Mouse (Mus musculus) embryonic facial prominence, embryonic 14.5 days (tissue): Measurements from ENCODE around the gene Rheb. TPM values are rescaled to one million over a fixed set of nuclear protein-coding genes. Genes with fewer than 3 reads are reported as not detected.

Source experiments
- ATAC-seq: fragments of 200-750 bp; cut with Nextera tagmentation; 2 replicates; pipeline ENCODE4 v1.8.0; 2017; ENCODE audit warnings: low read depth, moderate number of reproducible peaks, moderate TSS enrichment
- DNase-seq: peaks from one replicate; pipeline ENCODE4 v3.0.0-alpha.2; 2015; ENCODE audit warnings: low spot score
- H3K27ac ChIP-seq: fragments of 300-500 bp; sonication (generic); replicated peaks from 2 replicates; pipeline ENCODE4 v1.5.1; 2014; ENCODE audit warnings: low read depth, mild to moderate bottlenecking, low read length, moderate library complexity
- H3K27me3 ChIP-seq: fragments of 300-500 bp; sonication (generic); replicated peaks from 2 replicates; pipeline ENCODE4 v1.6.1; 2014; ENCODE audit warnings: low read length; ENCODE audit not compliant: control insufficient read depth, insufficient read depth
- H3K36me3 ChIP-seq: fragments of 300-500 bp; sonication (generic); 2 replicates; pipeline ENCODE4 v1.6.1; 2014; ENCODE audit warnings: low read length, mixed read lengths; ENCODE audit not compliant: control insufficient read depth, insufficient read depth
- H3K4me1 ChIP-seq: fragments of 300-500 bp; sonication (generic); 2 replicates; pipeline ENCODE4 v1.6.1; 2014; ENCODE audit warnings: antibody characterized with exemption, low read length; ENCODE audit not compliant: control insufficient read depth, insufficient read depth
- H3K4me2 ChIP-seq: fragments of 300-500 bp; sonication (generic); 2 replicates; pipeline ENCODE4 v1.6.1; 2014; ENCODE audit warnings: low read depth, mild to moderate bottlenecking, low read length, moderate library complexity, mixed read lengths
- H3K4me3 ChIP-seq: fragments of 300-500 bp; sonication (generic); 2 replicates; pipeline ENCODE4 v1.5.1; 2014; ENCODE audit warnings: low read depth, mild to moderate bottlenecking, low read length
- H3K9ac ChIP-seq: fragments of 300-500 bp; sonication (generic); 2 replicates; pipeline ENCODE4 v1.6.1; 2014; ENCODE audit warnings: low read depth, mild to moderate bottlenecking, low read length, moderate library complexity, mixed read lengths
- H3K9me3 ChIP-seq: fragments of 300-500 bp; sonication (generic); 2 replicates; pipeline ENCODE4 v1.6.1; 2016; ENCODE audit warnings: low read length; ENCODE audit not compliant: control insufficient read depth
- WGBS: fragments of 180-500 bp; shearing (Covaris S2); extraction: QIAGEN DNeasy Blood & Tissue Kit; methylation state at CpG from one replicate; pipeline ENCODE4 v1.1.7; 2014; 5-methylcytosine and 5-hydroxymethylcytosine counted together
- polyA plus RNA-seq: library from polyadenylated mRNA; unstranded; fragments of >200 nt; fragmentation: Nextera tagmentation; extraction: Ambion mirVana; gene quantifications from 2 replicates; pipeline ENCODE4 v1.2.1, GENCODE M21; 2014

Gene Rheb
- polyA plus RNA-seq, 1 experiment from 2014 or later, result 198 TPM

DNA sequence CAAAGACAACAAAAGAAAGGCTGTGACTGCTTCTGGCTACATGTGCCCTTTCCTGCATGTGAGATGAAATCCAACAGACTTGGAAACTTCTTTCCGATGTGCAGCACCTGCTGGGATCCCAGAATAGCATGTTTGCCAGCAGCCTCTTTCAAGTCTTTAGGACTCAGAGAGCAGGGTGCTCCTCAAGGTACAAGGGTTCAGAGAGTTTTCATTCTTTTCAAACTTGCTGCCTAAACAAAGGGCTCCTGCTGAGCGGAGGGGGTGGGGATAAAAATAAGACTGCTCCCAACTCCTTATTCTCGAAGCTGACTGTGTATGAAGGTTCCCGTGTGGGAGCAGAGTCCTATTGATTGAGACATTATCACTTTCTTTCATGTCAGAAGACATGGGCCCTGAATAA, 25.2 kb downstream of the Rheb start:
- Histone ChIP-seq H3K4me2 (no peak overlapping the region), H3K36me3 (peaks cover 53% of the 10 kb centered on the region), H3K9ac (no peak overlapping the region), H3K4me1 (no peaks in the 10 kb centered on the region), H3K9me3 (no peaks in the 10 kb centered on the region), H3K27me3 (no peaks in the 10 kb centered on the region), H3K27ac (no peak overlapping the region), H3K4me3 (no peak overlapping the region)
- no peak for ATAC-seq
- no peak for DNase-seq
- 79% methylated on average over 4 of the region's 4 CpGs for WGBS

DNA sequence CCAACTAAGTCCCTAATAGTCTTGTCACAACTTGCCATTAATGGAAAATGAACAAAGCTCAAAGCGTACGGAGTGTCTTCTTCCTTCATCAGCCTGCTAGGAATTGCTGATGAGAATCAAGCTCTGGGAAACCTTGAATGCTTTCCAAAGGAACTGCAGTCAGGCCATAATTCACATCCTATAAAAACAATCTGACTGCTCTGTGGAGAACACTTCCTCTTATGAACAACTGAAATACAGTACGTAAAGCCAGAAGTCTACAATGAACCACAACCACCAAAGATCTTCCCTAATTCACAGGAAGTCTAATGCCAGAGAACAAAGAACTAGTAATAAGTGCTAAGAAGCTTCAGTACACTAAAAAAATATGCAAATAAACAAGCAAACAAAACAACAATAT, 28.5 kb downstream of the Rheb start:
- H3K4me1 ChIP-seq, result no peaks in the 10 kb centered on the region
- no peak overlapping the region for H3K9ac ChIP-seq
- DNase-seq, result no peak
- no peaks in the 10 kb centered on the region for H3K9me3 ChIP-seq
- ATAC-seq, result no peak
- peaks cover 74% of the 10 kb centered on the region for H3K36me3 ChIP-seq
- no peak overlapping the region for H3K27ac ChIP-seq
- H3K27me3 ChIP-seq, result no peaks in the 10 kb centered on the region
- 91% methylated on average over 3 of the region's 3 CpGs for WGBS
- H3K4me3 ChIP-seq, result no peak overlapping the region
- no peak overlapping the region for H3K4me2 ChIP-seq

DNA sequence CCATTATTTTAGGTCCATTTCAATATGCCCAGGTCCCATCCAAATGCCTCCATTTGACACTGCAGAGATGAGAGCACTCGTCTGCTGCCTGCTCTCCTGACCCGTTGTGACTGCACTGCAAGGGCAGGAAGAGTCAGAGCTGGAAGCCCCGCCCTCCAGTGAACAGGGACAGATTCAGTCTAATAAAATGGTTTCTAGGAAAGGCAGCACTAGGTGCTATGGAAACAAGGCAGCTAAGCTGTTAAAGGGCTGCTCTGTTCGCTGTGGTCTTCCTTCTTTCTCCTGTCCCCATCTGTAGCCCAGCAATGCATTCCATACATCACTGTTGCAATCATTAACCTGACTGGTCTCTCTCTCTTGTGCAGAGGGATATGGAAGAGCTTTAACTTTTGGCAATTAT, 29.4 kb downstream of the Rheb start:
- no peak overlapping the region for H3K27ac ChIP-seq
- no peaks in the 10 kb centered on the region for H3K9me3 ChIP-seq
- no peak overlapping the region for H3K4me2 ChIP-seq
- H3K4me1 ChIP-seq, result no peaks in the 10 kb centered on the region
- peaks cover 82% of the 10 kb centered on the region for H3K36me3 ChIP-seq
- H3K27me3 ChIP-seq, result no peaks in the 10 kb centered on the region
- no peak overlapping the region for H3K9ac ChIP-seq
- ATAC-seq (no peak), DNase-seq (no peak)
- 69% methylated on average over 4 of the region's 4 CpGs for WGBS
- H3K4me3 ChIP-seq, result no peak overlapping the region

DNA sequence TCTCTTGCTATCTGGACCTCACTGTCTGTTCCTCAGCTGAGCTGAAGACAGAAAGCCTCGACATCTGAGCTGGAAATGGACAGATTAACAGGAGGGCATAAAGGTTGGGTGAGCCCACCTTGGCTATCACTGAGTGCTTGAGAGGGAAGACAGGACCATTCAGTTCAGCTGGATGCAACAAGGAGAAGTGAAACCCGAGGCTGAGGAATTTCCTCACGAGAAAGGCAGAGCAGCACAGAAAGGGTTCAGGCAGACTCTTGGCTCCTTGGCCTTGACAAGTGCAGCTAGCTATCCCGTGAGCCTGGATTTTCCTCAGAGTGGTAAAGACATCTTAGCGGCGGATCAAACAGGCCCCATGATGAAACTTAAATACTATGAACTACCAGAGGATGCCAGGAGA, 37.2 kb downstream of the Rheb start:
- DNase-seq, result no peak
- no peaks in the 10 kb centered on the region for H3K27me3 ChIP-seq
- H3K4me1 ChIP-seq, result no peaks in the 10 kb centered on the region
- no peaks in the 10 kb centered on the region for H3K9me3 ChIP-seq
- WGBS, result 70% methylated on average over 6 of the region's 6 CpGs
- H3K36me3 ChIP-seq, result peaks cover 79% of the 10 kb centered on the region
- H3K27ac ChIP-seq, result no peak overlapping the region
- no peak; the same call in 1 of the 2 replicates for ATAC-seq
- H3K4me2 ChIP-seq, result no peak overlapping the region
- no peak overlapping the region for H3K9ac ChIP-seq
- no peak overlapping the region for H3K4me3 ChIP-seq

DNA sequence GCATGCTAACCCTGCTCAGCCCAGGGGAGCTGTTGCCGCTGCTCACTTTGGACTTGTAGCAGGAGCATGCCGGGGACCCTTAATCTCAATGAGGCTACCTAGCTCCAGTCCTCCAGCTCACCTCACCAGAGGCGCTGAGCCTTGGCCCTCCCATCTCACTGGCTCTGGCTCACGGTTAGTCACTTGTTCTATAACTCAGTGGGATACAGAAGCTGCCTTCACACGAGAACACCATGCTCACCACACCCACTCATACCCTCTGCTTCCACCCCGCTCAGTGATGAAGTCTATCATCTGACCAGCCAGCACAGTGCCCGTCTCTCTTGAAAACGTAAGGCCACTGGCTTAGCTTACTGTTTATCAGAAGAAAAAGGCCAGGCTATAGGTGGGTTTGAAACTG, 37.8 kb downstream of the Rheb start:
- no peaks in the 10 kb centered on the region for H3K9me3 ChIP-seq
- no peaks in the 10 kb centered on the region for H3K4me1 ChIP-seq
- DNase-seq (no peak), ATAC-seq (no peak)
- WGBS, result 89% methylated on average over 8 of the region's 8 CpGs
- H3K36me3 ChIP-seq, result peaks cover 79% of the 10 kb centered on the region
- no peak overlapping the region for H3K27ac ChIP-seq
- no peak overlapping the region for H3K4me3 ChIP-seq
- H3K27me3 ChIP-seq, result no peaks in the 10 kb centered on the region
- H3K9ac ChIP-seq, result no peak overlapping the region
- H3K4me2 ChIP-seq, result no peak overlapping the region

DNA sequence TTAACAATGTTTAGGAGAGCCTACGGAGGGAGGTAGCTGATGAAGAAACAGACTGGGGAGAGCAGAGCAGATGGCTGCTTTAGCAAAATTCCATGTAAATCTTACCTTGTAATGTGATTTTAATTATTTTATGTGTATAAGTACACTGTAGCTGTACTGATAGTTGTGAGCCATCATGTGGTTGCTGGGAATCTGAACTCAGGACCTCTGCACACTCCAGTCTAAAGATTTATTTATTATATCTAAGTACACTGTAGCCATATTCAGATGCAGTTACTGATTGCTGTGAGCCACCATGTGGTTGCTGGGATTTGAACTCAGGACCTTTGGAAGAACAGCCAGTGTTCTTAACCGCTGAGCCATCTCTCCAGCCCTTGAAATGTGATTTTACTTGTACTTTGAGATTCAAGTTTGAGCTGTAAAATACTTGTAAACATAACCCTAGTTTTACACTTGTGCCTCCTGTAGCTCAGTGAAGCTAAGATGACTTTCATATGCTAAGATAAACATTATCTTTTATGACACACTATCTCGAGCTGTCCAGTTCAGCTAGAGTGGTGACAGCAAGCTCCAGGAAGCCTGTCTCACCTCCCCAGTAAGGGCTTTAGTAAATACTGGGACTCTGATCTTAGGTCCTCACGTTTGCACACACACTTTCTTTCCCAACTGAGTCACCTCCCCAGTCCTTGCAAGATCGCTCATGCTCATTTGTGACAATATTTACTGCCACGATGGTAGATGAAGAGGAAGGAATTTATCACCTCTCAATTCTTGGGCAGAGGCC, 40.4 kb downstream of the Rheb start:
- Histone ChIP-seq H3K9me3 (no peaks in the 10 kb centered on the region), H3K4me1 (no peaks in the 10 kb centered on the region), H3K27me3 (no peaks in the 10 kb centered on the region), H3K4me2 (no peak overlapping the region), H3K9ac (no peak overlapping the region), H3K36me3 (peaks cover 56% of the 10 kb centered on the region), H3K4me3 (no peak overlapping the region), H3K27ac (0 out of 2 replicates have a peak overlapping the region, but pooled peaks have one; percentile 6)
- ATAC-seq (no peak), DNase-seq (no peak)
- 68% methylated on average over 6 of the region's 6 CpGs for WGBS

DNA sequence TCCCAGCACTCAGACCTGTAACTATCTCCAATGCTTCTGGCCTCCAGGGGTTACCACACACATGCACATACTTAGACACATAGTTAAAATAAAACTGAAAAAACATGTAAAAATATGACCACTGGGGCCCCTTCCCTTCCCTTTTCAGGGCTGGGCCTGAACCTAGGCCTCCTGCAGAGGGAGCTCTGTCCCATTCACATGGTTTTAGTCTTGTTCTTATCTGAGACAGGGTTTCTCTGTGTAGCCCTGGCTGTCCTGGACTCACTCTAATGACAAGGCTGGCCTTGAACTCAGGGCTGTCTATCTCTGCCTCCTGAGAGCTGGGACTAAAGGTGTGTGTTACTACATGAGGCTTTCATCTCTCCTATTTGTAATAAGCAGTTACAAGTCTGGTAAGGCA, 42.0 kb downstream of the Rheb start:
- Histone ChIP-seq H3K4me3 (no peak overlapping the region), H3K27me3 (no peaks in the 10 kb centered on the region), H3K9me3 (no peaks in the 10 kb centered on the region), H3K9ac (no peak overlapping the region), H3K27ac (no peak overlapping the region), H3K4me2 (no peak overlapping the region), H3K36me3 (peaks cover 39% of the 10 kb centered on the region), H3K4me1 (no peaks in the 10 kb centered on the region)
- DNase-seq (no peak), ATAC-seq (no peak)

DNA sequence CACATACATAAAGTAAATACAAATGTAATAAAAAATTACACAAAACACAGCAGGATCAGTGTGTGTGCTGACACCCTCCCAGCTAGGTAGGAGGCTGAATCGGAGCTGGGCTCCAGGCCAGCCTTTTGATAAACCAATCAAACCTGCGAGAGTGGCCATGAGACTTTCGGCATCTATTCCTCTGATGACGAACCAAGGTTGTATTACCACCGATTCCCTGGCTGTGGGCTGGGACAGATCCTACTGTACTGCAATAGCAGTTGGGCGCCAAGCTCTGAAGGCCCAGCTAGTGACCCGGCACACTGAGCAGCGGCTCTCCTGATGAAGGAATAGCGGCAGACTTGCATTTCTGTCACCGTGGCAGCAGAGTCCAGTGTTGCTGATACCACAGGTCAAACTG, 43.8 kb downstream of the Rheb start:
- DNase-seq, result no peak
- WGBS, result 63% methylated on average over 10 of the region's 10 CpGs
- H3K9ac ChIP-seq, result no peak overlapping the region
- H3K27me3 ChIP-seq, result no peaks in the 10 kb centered on the region
- H3K36me3 ChIP-seq, result peaks cover 22% of the 10 kb centered on the region
- H3K4me2 ChIP-seq, result no peak overlapping the region
- 0 out of 2 replicates have a peak, but pooled peaks have one; percentile 16 for ATAC-seq
- no peaks in the 10 kb centered on the region for H3K9me3 ChIP-seq
- H3K4me3 ChIP-seq, result no peak overlapping the region
- H3K4me1 ChIP-seq, result no peaks in the 10 kb centered on the region
- no peak overlapping the region for H3K27ac ChIP-seq

DNA sequence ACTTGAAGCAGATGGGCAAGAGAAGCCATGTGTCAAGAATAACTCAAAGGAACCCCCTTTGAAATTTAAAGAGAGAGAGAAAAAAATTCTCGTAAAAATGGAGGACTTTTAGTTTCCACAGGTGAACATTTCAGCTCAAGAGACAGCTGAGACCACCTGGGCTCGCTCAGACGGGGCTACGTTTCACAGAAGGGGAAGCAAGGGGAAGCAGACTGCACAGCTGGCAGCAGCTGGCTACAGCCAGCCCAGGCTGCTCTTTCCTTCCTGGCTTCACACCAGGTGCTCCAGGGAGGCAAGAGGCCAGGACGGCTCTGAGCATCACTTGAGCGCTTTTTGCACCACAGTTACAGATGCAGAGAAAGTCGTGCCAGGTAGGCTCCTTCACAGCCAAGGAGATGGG, 44.6 kb downstream of the Rheb start:
- Histone ChIP-seq H3K4me2 (no peak overlapping the region), H3K9ac (no peak overlapping the region), H3K27me3 (no peaks in the 10 kb centered on the region), H3K9me3 (no peaks in the 10 kb centered on the region), H3K36me3 (peaks cover 15% of the 10 kb centered on the region), H3K27ac (no peak overlapping the region), H3K4me1 (no peaks in the 10 kb centered on the region), H3K4me3 (no peak overlapping the region)
- DNase-seq, result no peak
- 44% methylated on average over 7 of the region's 7 CpGs for WGBS
- ATAC-seq, result no peak; the same call in 1 of the 2 replicates
